Mouse (Mus musculus) T-cell, adult 2 months (primary cell): ENCODE results near the gene Gss.
"Not testable (repeated sequence)": the region's sequence is repeated elsewhere in the genome, so short reads cannot be mapped to it uniquely, and the experiment has no call there.

Experiments
- DNase-seq: peaks from one replicate; pipeline ENCODE4 v3.0.0; 2022; ENCODE audit warnings: low spot score

Gss gene

GRCm38 (mm10) chr2:155616971-155617370 lies 24.4 kb upstream of the Gss start:
- DNase-seq: no peak

GRCm38 (mm10) chr2:155613953-155614352 lies 21.3 kb upstream of the Gss start:
- DNase-seq: no peak

- peak; percentile 72 for DNase-seq
These were observed 20.7 kb upstream of the Gss start for GRCm38 (mm10) chr2:155613326-155613755.

DNA sequence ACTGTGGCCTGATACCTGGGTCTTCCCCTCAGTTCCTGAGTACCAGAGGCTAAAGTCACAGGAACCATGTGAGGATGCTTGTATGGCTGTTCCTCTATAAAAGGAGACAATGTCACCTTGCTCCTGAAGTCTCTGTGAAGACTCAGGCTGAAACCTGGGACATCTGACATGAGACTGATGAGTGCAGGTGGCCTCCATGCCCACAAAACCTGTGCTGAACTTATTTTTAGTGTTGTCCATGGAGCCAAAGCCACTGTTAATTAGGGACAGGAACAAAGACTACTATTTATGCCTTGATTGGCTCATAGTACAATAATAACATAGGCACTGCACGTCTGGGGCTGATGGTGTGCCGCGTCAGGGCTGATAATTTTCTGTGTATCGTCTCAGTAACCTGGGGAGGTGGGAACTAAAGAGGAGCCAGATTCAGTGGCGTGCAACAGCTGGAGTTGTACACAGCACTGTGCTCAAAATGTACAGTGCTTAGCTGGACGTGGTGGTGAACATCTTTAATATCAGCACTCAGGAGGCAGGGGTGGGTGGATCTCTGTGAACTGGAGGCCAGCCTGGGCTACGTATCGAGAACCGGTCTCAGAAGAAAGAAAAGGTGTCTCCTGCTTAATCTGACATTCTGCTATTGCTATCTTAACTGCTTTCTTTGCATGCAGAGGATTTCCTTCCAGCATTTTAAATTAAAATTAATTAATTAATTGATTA lies 19.4 kb upstream of the Gss start:
- DNase-seq: no peak

- no peak for DNase-seq
These were observed 18.4 kb upstream of the Gss start, which contains the start of gene Myh7b for GRCm38 (mm10) chr2:155610978-155611377. Gene Myh7b (plus strand): TSS chr2:155611212.

DNA sequence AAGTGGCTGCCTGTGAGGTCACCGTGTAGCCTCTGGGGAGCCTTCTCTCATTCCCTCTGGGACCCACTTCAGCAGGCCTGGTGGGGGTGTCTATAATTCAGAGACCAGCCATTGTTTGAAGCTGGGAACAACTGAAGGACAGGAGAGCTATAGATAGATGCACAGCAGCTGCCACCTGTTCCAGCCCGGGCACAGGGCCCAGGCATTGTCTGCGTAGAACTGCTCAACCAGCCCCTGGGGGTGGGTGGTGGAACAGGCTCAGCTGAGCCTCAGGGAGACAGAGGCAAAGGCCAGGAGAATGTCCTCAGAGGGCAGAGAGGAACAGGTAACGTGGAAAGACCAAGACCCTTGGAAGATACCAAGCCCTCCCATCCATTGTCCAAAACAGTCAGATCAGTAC lies 13.8 kb upstream of the Gss start:
- DNase-seq: no peak

- not testable (repeated sequence) for DNase-seq
These were observed 12.6 kb upstream of the Gss start for GRCm38 (mm10) chr2:155605236-155605589.

DNA sequence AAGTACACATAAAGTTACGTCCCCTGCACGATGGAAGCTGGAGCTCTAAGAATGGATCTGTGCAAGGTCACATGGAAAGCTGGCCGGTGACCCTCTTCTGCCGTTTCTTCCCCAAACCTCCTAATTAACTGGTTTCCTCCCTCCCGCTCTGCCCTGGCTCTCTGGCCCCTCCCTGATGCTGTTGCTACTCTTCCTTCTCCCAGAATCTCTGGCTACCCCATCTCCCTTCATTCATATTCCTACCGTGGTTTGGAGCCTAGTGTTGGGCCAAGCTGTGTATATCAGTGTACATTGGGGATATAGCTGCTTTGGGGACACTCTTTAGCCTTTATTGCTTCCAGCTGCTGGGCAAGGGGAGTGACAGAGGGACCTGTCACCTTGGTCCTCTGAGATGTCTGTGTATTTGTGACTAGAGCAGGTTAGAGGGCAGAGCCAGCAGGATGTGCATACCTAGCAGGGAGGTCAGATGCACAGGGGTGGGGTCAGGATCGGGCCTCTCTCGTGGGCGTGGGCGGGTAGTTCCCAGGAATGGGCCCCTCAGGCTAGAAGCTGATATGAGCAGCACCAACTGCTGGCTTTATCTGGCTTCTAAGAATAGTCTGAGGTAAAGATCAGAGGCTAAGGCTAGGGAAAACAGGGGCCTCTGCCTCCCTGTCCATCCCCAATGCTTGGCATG lies 12.1 kb upstream of the Gss start:
- DNase-seq: no peak

DNA sequence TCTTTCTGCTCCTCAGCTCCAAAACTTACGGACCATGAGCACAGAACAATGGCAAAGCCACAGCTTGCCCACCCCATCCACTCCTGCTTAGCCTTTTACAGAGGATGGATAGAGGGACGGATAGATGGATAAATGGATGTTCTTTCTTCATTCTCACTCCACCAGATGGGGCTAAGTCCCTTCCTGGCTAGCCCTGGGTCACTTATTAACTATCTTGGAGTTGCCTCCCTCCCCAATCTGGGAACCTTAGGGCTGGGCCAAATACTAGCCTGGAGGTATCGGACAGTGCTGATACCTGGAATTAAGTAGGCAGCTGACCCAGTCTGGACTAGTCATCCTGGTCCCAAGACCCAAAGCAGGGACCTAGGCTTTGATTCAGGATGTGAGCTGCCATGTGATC lies 11.1 kb upstream of the Gss start:
- DNase-seq: no peak

DNA sequence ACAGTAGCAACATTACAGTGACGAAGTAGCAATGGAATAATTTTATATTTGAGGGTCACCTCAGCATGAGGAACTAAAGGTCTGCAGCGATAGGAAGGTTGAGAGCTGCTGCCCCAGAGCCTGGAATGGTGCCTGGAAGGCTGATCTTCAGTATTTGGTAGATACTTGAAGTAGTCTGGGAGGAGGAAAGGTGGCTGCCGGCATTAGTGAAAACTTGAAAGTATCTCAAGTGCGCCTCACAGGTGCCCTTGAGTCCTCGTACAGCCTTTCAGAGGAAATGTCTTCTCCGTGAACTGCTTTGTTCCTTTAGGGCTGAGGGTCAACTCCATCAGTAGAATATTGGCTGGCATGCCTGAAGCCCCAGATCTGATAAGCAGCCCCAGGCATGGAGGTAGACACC lies 2.9 kb upstream of the Gss start:
- no peak for DNase-seq

DNA sequence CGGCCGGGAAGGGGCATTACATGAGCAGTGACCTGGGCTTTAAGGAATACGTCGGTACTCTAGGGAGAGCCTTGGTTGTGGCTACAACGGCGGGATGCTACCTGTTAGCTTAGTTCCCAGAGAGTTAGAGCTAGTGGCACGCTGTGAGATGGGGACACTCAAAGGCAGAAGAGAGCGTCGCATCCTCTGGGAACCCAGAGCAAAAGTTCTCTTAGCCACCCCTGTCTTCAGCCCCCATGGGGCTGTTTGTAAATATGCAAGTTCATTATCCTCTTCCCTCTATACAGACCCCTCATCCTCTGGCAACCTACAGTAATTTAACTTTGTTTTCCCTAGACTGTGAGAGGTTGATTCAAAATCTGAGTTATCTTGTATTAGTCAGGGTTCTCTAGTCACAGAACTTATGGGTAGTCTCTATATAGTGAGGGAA lies 259 bp upstream of the Gss start:
- DNase-seq: no peak

- no peak for DNase-seq
These were observed 934 bp downstream of the Gss start for GRCm38 (mm10) chr2:155591676-155592075.

GRCm38 (mm10) chr2:155590876-155591275 lies 1.7 kb downstream of the Gss start:
- DNase-seq: no peak

DNA sequence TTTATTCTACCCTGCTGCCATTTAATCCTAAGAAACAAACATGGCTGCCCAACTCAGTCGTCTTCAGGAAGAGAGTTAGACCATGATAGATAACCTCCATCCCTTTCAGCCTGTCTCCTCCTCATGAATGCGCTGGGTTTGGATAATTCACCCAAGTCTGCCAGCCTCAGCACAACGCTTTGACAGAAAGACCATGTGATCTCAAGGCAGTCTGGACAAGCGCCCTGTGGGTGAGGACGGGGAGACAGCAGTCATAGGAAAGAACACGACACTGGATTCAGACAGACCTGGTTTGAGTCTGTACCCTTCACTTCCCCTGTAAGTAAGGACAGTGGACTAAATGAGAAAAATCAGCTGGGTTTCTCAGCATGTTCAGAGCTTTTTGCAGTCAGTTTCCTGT lies 3.1 kb downstream of the Gss start:
- no peak for DNase-seq

GRCm38 (mm10) chr2:155588136-155588535 lies 4.5 kb downstream of the Gss start:
- no peak for DNase-seq

DNA sequence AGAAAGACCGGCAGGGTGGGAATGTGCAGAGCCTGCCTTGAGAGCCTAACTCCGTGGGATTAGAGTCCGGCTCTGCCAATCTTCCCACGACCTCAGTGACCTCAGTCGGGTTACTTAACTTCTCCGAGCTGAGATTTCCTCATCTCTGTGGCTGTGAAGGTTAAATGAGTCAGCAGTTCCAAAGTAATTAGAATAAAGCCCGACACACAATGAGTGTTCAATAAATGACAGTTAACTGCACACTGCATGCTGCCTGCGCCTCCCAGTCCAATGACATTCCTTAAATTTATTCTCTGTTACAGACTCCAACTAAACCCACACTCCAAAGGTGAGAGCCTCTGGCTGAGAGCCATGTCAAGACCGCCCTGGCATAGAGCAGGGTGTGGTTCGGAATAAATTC lies 7.1 kb downstream of the Gss start:
- no peak for DNase-seq

GRCm38 (mm10) chr2:155585082-155585481 lies 7.5 kb downstream of the Gss start:
- no peak for DNase-seq

DNA sequence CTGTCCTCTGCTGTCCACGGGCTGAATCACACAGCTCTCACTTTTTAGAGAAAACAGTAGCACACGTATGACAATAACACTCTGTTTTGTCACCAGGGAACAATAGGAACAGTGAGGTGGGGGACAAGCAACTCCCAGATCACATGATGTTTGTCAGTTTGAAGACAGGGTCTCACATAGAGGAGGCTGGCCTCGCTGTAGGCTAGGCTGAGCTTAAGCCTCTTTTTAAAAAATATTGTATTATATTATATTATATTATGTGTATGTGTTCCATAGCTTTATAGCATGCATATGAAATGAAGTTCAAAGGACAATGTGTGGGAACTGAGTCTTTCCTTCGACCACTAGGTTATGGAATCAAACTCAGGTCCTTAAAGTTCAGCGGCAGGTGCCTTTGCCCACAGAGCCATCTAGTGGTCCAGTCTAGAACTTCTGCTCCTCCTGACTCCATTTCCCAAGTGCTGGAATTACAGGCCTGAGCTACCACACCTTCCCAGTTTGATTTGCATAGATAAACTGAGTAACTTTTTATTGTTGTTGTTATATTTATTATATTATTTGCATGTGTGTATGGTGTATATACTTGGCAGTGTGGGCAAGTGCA lies 8.6 kb downstream of the Gss start:
- DNase-seq: peak; percentile 28

- DNase-seq: no peak
These were observed 9.6 kb downstream of the Gss start for GRCm38 (mm10) chr2:155582996-155583395.

DNA sequence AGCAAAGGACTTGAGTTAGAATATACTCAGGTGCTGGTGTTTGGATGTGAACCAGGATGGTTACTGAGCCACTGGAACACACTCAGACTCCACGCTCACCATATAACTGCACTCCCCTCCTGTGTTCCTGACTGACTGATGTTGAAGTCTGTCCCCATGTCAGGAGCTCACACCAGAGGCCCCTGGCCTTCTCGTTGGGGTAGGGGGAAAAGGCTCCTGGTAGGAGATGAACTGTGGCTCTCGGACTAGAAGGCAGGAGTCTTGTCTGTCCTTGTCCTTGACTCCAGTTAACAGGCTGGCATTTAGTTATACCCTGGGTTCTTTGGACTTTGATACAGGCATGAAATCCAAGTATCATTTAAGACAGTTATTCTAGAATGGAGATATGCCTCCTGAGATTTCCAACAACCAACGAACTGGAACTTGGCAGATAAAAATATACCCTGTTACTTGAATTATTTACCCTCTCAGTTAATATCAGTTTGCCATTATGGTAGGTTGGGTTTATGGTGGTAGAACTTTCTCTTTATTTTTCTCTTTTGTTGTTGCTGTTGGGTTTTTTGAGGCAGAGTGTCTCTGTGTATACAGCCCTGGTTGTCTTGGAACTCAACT lies 10.1 kb downstream of the Gss start:
- no peak for DNase-seq

- no peak for DNase-seq
These were observed 12.3 kb downstream of the Gss start for GRCm38 (mm10) chr2:155580331-155580730.

GRCm38 (mm10) chr2:155576656-155577055 lies 16.0 kb downstream of the Gss start:
- DNase-seq: no peak

GRCm38 (mm10) chr2:155574700-155575099 lies 17.9 kb downstream of the Gss start:
- DNase-seq: no peak
